Mouse (Mus musculus) CH12.LX (cell line): ENCODE measurements around the gene Anln. TPM values are rescaled to one million over a fixed set of nuclear protein-coding genes. Genes with fewer than 3 reads are reported as not detected.
A peak's percentile ranks its signal among the peaks of the same experiment; 100 is the strongest.

Experiments
- DNase-seq: peaks from one replicate; pipeline ENCODE4 v3.0.0-alpha.2; 2013; ENCODE audit errors: extremely low read depth
- H3K27ac ChIP-seq: 2 replicates; pipeline ENCODE4 v1.5.1; 2012; ENCODE audit warnings: low read depth, mild to moderate bottlenecking, control low read depth, moderate library complexity; ENCODE audit not compliant: insufficient read depth
- H3K27me3 ChIP-seq: replicated peaks from 2 replicates; pipeline ENCODE3; 2012; ENCODE audit warnings: inconsistent platforms
- H3K36me3 ChIP-seq, 2 experiments: replicated peaks in 1 of 2; 2 replicates each; pipeline versions ENCODE3 to v1.6.1; 2012; ENCODE audit warnings: inconsistent platforms in 1 of 2, low read length in 1 of 2, mild to moderate bottlenecking in 1 of 2, mixed read lengths in 1 of 2, moderate library complexity in 1 of 2; ENCODE audit not compliant: control insufficient read depth in 1 of 2, insufficient read depth in 1 of 2
- H3K4me1 ChIP-seq, 2 experiments: 2 replicates each; pipeline ENCODE4 v1.6.1; 2012; ENCODE audit warnings: inconsistent platforms in 1 of 2, moderate library complexity in 1 of 2; ENCODE audit not compliant: insufficient read depth in 2 of 2, control insufficient read depth in 1 of 2
- H3K4me2 ChIP-seq: 2 replicates; pipeline ENCODE4 v1.6.1; 2012; ENCODE audit warnings: low read depth, mild to moderate bottlenecking, control low read depth; ENCODE audit not compliant: poor library complexity, insufficient read depth, severe bottlenecking
- H3K4me3 ChIP-seq, 3 experiments: fragments of 150-350 bp in 1 of 3; sonication (generic) in 1 of 3; replicated peaks in 1 of 3; 2 replicates each; pipeline versions ENCODE3 to v1.5.1; 2011 to 2012; ENCODE audit warnings: low read depth in 2 of 3, low read length in 2 of 3, mild to moderate bottlenecking in 2 of 3, moderate library complexity in 2 of 3, control low read depth in 1 of 3, improper control_type of control experiment in 1 of 3, inconsistent platforms in 1 of 3, mixed read lengths in 1 of 3; ENCODE audit not compliant: poor library complexity in 1 of 3
- H3K79me2 ChIP-seq: replicated peaks from 2 replicates; pipeline ENCODE4 v1.6.1; 2012; ENCODE audit warnings: mild to moderate bottlenecking, moderate library complexity; ENCODE audit not compliant: control insufficient read depth, poor library complexity, insufficient read depth, severe bottlenecking; ENCODE audit errors: extremely low read depth
- H3K9ac ChIP-seq: 2 replicates; pipeline ENCODE4 v1.6.1; 2012; ENCODE audit warnings: low read depth, mild to moderate bottlenecking, control low read depth, moderate library complexity; ENCODE audit not compliant: insufficient read depth
- H3K9me3 ChIP-seq: replicated peaks from 2 replicates; pipeline ENCODE3; 2012; ENCODE audit warnings: low read length, inconsistent platforms, mixed read lengths
- CHD2 ChIP-seq: IDR thresholded peaks from 2 replicates; pipeline ENCODE4 v1.6.1; 2011; ENCODE audit warnings: low read length, improper control_type of control experiment
- E2F4 ChIP-seq: IDR thresholded peaks from 2 replicates; pipeline ENCODE4 v1.6.1; 2011; ENCODE audit warnings: low read depth, low read length, improper control_type of control experiment; ENCODE audit not compliant: insufficient replicate concordance
- ELF1 ChIP-seq: IDR thresholded peaks from 2 replicates; pipeline ENCODE4 v1.6.1; 2014; ENCODE audit warnings: low read depth, mild to moderate bottlenecking, inconsistent platforms, low read length, improper control_type of control experiment
- EP300 ChIP-seq: IDR thresholded peaks from 2 replicates; pipeline ENCODE4 v1.6.1; 2011; ENCODE audit warnings: low read length, improper control_type of control experiment
- HCFC1 ChIP-seq: IDR thresholded peaks from 2 replicates; pipeline ENCODE4 v1.6.1; 2012; ENCODE audit warnings: low read depth, mild to moderate bottlenecking, inconsistent platforms, low read length, improper control_type of control experiment
- JUN ChIP-seq: IDR thresholded peaks from 2 replicates; pipeline ENCODE4 v1.6.1; 2011; ENCODE audit warnings: low read depth, mild to moderate bottlenecking, low read length, improper control_type of control experiment, moderate library complexity; ENCODE audit not compliant: insufficient read depth
- JUND ChIP-seq: conservative IDR thresholded peaks from 2 replicates; pipeline ENCODE4 v1.6.1; 2011; ENCODE audit warnings: low read depth, low read length, improper control_type of control experiment
- KAT2A ChIP-seq: IDR thresholded peaks from 2 replicates; pipeline ENCODE4 v1.6.1; 2012; ENCODE audit warnings: low read length, improper control_type of control experiment, inconsistent platforms; ENCODE audit not compliant: insufficient replicate concordance
- MEF2A ChIP-seq: IDR thresholded peaks from 2 replicates; pipeline ENCODE4 v1.6.1; 2014; ENCODE audit warnings: low read depth, mild to moderate bottlenecking, inconsistent platforms, low read length, improper control_type of control experiment, borderline replicate concordance
- MXI1 ChIP-seq: IDR thresholded peaks from 2 replicates; pipeline ENCODE4 v1.6.1; 2011; ENCODE audit warnings: mild to moderate bottlenecking, low read depth, low read length, improper control_type of control experiment
- MYC ChIP-seq: IDR thresholded peaks from 2 replicates; pipeline ENCODE4 v1.6.1; 2011; ENCODE audit warnings: low read depth, mild to moderate bottlenecking, improper control_type of control experiment, low read length
- POLR2A ChIP-seq: IDR thresholded peaks from 2 replicates; pipeline ENCODE4 v1.6.1; 2011; ENCODE audit warnings: low read depth, mild to moderate bottlenecking, improper control_type of control experiment, low read length
- RAD21 ChIP-seq: IDR thresholded peaks from 2 replicates; pipeline ENCODE4 v1.6.1; 2011; ENCODE audit warnings: low read depth, mild to moderate bottlenecking, low read length, improper control_type of control experiment, moderate library complexity
- RCOR1 ChIP-seq: conservative IDR thresholded peaks from 2 replicates; pipeline ENCODE4 v1.6.1; 2012; ENCODE audit warnings: low read depth, mild to moderate bottlenecking, inconsistent platforms, low read length, improper control_type of control experiment
- SIN3A ChIP-seq: IDR thresholded peaks from 2 replicates; pipeline ENCODE4 v1.6.1; 2012; ENCODE audit warnings: low read length, improper control_type of control experiment, inconsistent platforms
- USF2 ChIP-seq: conservative IDR thresholded peaks from 2 replicates; pipeline ENCODE4 v1.6.1; 2011; ENCODE audit warnings: low read depth, low read length, improper control_type of control experiment
- ZKSCAN1 ChIP-seq: IDR thresholded peaks from 2 replicates; pipeline ENCODE4 v1.6.1; 2012; ENCODE audit warnings: low read depth, inconsistent platforms, low read length, improper control_type of control experiment, borderline replicate concordance
- ZMIZ1 ChIP-seq: IDR thresholded peaks from 2 replicates; pipeline ENCODE4 v1.6.1; 2012; ENCODE audit warnings: low read depth, mild to moderate bottlenecking, inconsistent platforms, low read length, improper control_type of control experiment
- ZNF384 ChIP-seq: IDR thresholded peaks from 2 replicates; pipeline ENCODE4 v1.6.1; 2012; ENCODE audit warnings: low read depth, low read length, improper control_type of control experiment, inconsistent platforms
- dilution Hi-C: fragments of 300-500 bp; cut with MboI; formaldehyde crosslinking; loops from 2 replicates; pipeline ENCODE4 v1.14.3; 2020; ENCODE audit warnings: low sequenced_read_pairs; ENCODE audit not compliant: extremely low pct_unique_long_range_greater_than_20kb, extremely low pct_ligation_motif_present
- in situ Hi-C: fragments of 300-500 bp; cut with MboI; formaldehyde crosslinking; loops from 3 replicates; pipeline ENCODE4 v1.14.3; 2019; ENCODE audit warnings: low sequenced_read_pairs, low pct_ligation_motif_present, low pct_unique_long_range_greater_than_20kb, mixed read lengths
- polyA plus RNA-seq: library from polyadenylated mRNA; unstranded; fragments of >175 nt; gene quantifications from 2 replicates; pipeline ENCODE4 v1.2.1, GENCODE M21; 2012; ENCODE audit warnings: low read depth; ENCODE audit not compliant: insufficient read length
- total RNA-seq, 2 experiments: library from RNA; depleted of rRNA; stranded (reverse); fragments of 300-350 nt in 1 of 2; fragments of >200 nt in 1 of 2; gene quantifications; 2 replicates each; pipeline ENCODE4 v1.2.3; 2012 to 2014

Gene Anln
- total and polyA plus RNA-seq, 3 experiments = 12.2 to 15.7 (median 12.3) TPM

DNA sequence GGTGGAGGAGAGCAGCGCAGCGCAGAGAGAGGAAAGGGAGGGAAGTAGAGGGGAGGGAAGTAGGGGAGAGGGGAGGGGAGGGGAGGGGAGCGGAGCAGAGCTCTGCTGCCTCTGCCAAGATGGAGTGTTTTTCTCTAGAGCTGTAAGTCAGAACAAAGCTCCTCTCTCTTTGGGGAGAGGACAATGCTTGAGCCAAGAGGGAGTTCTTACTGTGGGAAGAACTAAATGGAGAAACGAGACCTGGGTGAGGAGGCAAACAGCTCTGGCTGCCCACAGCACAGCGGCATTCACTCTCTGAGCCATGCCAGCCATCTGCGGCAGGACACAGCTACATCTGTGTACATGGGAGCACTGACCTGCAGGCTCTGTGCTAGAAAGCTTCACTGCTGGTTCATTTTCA, 21.0 kb downstream of the Anln start:
- dilution Hi-C loops = no loop called here
- no peak overlapping the region for H3K27ac ChIP-seq
- H3K27me3 ChIP-seq = no peaks in the 10 kb centered on the region
- H3K4me3 ChIP-seq = no peak overlapping the region
- no peak for DNase-seq
- no peak overlapping the region for H3K4me2 ChIP-seq
- TF ChIP-seq ELF1 = no peak
- TF ChIP-seq SIN3A = no peak
- 0 out of 4 replicates have a peak, but pooled peaks cover 0 to 3% of the 10 kb centered on the region in 2 experiments for H3K4me1 ChIP-seq
- no peaks in the 10 kb centered on the region for H3K9me3 ChIP-seq
- peaks cover 59 to 88% of the 10 kb centered on the region in 2 experiments for H3K36me3 ChIP-seq
- H3K9ac ChIP-seq = no peak overlapping the region
- in situ Hi-C loops = no loop called here
- no peaks in the 10 kb centered on the region for H3K79me2 ChIP-seq

DNA sequence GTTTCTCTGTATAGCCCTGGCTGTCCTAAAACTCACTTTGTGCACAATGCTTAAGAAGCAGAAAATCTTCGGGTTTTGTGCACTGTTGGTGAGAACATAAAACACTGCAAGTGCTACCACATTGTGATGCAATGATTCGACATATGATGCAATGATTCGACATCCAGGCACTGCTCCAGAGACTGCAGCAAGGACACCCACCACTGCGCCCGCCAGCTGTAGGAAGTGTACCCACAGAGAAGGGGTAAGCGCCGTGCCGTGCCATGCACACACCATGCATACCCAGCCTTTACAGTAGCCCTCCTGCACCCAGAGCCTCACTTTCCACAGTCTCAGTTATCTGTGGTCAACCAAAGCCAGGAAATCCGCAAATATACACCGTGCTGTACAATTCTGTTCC, 22.4 kb downstream of the Anln start:
- no peak for TF ChIP-seq MEF2A
- TF ChIP-seq EP300 = no peak
- no peak for TF ChIP-seq CHD2
- TF ChIP-seq RAD21 = no peak
- no peak for TF ChIP-seq ZMIZ1
- no peak for TF ChIP-seq MYC
- no peak for TF ChIP-seq ZKSCAN1
- TF ChIP-seq ZNF384 = no peak
- no peak for TF ChIP-seq ELF1
- TF ChIP-seq MXI1 = no peak
- no peak for TF ChIP-seq KAT2A
- no peak for TF ChIP-seq E2F4
- no peak for TF ChIP-seq USF2
- TF ChIP-seq JUND = no peak
- no peak for TF ChIP-seq POLR2A
- TF ChIP-seq RCOR1 = no peak
- TF ChIP-seq JUN = no peak
- TF ChIP-seq SIN3A = no peak
- no peak for TF ChIP-seq HCFC1
- Histone ChIP-seq H3K4me1 (0 out of 4 replicates have a peak, but pooled peaks cover 0 to 3% of the 10 kb centered on the region in 2 experiments), H3K9me3 (no peaks in the 10 kb centered on the region), H3K79me2 (no peaks in the 10 kb centered on the region), H3K4me2 (no peak overlapping the region), H3K9ac (no peak overlapping the region), H3K4me3 (no peak overlapping the region), H3K36me3 (peaks cover 57 to 87% of the 10 kb centered on the region in 2 experiments), H3K27me3 (no peaks in the 10 kb centered on the region), H3K27ac (peak overlapping the region; percentile 45)
- dilution Hi-C loops = no loop called here
- in situ Hi-C loops = no loop called here
- no peak for DNase-seq
